Mouse (Mus musculus): ENCODE results near the gene Cuedc1.

GRCm38 (mm10) chr11:88061892-88062625 is 35.8 kb upstream of the Cuedc1 start:
- TF ChIP-seq CTCF (IDR thresholded peaks at IDR 0.05; ENCODE audit: low read depth) (0 out of 2 replicates have a peak, but pooled peaks have one; percentile 16), EP300 (IDR thresholded peaks at IDR 0.05; ENCODE audit: low read depth) (no peak)
